Mouse (Mus musculus): ENCODE measurements around the gene Synpo2. TPM values are rescaled to one million over a fixed set of nuclear protein-coding genes. Genes with fewer than 3 reads are reported as not detected.

Synpo2 gene
- polyA plus RNA-seq, 1 experiment from 2014 or later = 23.7 TPM

DNA sequence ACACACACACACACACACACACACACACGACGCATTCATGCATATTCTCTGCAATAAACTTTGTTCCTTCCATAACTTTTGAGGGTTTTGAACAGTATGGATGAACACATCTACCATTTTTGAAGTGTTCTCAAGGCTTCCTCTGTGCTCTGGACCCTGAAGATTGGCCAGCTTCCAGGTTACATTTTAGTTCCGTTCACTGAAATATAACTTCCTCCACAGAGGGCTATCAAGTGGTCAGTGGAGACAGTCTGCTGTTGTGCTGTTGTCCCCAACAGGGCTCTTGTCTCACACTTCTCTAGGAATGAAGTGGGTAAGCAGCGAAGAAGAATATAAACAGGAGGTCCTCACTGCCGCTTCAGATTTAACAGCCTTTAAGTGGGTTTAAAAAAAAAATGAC is 170.5 kb downstream of the Synpo2 start:
- Histone ChIP-seq H3K9me3 (replicated peaks) (no peaks in the 10 kb centered on the region; the same call in 1 of the 2 replicates), H3K4me3 (no peak overlapping the region), H3K27ac (ENCODE audit: poor library complexity, severe bottlenecking) (no peak overlapping the region), H3K9ac (no peak overlapping the region), H3K36me3 (no peaks in the 10 kb centered on the region), H3K4me1 (replicated peaks) (peaks cover 28% of the 10 kb centered on the region), H3K27me3 (replicated peaks) (no peaks in the 10 kb centered on the region), H3K4me2 (no peak overlapping the region)
- 56% methylated on average over 5 of the region's 5 CpGs for WGBS
- peak; percentile 41; the same call in 1 of the 2 replicates for ATAC-seq (ENCODE audit: insufficient number of reproducible peaks, low FRiP score)

DNA sequence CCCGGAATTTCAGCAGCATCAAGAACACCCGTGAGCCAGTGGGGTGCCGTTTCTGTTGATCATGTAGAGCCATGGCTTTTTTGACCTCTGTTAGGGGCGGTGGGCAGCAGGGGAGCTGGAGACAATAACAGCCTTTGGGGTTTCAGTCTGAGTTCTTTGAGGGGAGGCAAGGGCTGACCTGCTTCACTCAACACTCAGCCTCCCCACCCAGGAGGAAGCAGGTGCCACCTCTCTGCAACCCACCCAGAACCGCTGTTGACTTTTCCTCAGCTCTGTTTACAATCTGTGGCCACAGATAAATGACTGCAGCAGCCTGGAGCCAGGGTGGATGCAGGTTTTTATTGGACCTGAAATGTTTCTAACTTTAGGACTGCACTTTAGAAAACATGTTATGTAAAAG is 171.8 kb downstream of the Synpo2 start:
- Histone ChIP-seq H3K4me1 (replicated peaks) (peaks cover 23% of the 10 kb centered on the region), H3K27ac (ENCODE audit: poor library complexity, severe bottlenecking) (no peak overlapping the region), H3K4me2 (no peak overlapping the region), H3K4me3 (no peak overlapping the region), H3K9me3 (replicated peaks) (no peaks in the 10 kb centered on the region; the same call in 1 of the 2 replicates), H3K9ac (no peak overlapping the region), H3K27me3 (replicated peaks) (no peaks in the 10 kb centered on the region), H3K36me3 (no peaks in the 10 kb centered on the region)
- ATAC-seq (ENCODE audit: insufficient number of reproducible peaks, low FRiP score) = 0 out of 2 replicates have a peak, but pooled peaks have one; percentile 30
- WGBS = 27% methylated on average over 5 of the region's 5 CpGs

DNA sequence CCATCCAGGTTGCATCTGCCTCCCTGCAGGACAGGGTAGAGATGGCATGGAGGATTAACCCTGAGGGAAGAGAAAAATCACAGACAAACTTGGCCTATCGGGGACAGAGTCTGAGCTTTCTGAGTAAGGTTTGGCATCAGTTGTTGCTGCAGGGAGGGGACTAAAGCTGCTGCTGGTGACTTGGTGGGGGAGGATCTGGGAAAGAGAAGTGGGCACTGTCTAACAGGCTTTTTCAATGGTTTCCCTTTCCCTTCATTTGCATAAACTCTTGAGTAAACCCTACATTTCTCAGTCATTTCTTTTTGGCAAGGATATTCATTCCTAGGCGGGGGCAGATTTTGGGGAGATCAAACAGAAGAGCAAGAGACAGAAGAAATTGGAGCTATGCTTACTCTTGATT is 174.0 kb downstream of the Synpo2 start:
- ATAC-seq (ENCODE audit: insufficient number of reproducible peaks, low FRiP score) = no peak
- 77% methylated on average over 2 of the region's 2 CpGs for WGBS
- no peak overlapping the region for H3K4me2 ChIP-seq
- H3K9ac ChIP-seq = no peak overlapping the region
- peaks cover 23% of the 10 kb centered on the region for H3K4me1 ChIP-seq (replicated peaks)
- no peaks in the 10 kb centered on the region for H3K27me3 ChIP-seq (replicated peaks)
- no peaks in the 10 kb centered on the region for H3K9me3 ChIP-seq (replicated peaks)
- H3K36me3 ChIP-seq = no peaks in the 10 kb centered on the region
- H3K4me3 ChIP-seq = no peak overlapping the region
- no peak overlapping the region for H3K27ac ChIP-seq (ENCODE audit: poor library complexity, severe bottlenecking)

DNA sequence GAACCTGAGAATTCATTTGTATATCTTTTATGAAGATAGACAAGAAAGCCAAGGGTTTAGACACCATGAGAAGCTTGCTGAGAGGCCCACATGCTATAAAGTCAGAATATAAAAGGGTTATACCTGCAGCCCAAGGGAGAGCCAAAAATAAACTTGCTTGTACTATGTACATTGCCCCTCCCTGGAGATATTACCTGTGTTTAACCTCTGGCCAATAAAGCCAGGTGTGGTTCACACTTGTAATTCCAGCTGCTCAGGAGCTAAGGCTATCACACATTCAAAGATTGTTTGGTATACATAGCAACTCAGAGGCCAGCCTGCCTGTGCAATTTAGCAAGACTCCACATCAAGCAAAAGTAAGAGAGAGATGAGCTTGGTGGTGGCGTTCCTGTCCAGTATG is 177.1 kb downstream of the Synpo2 start:
- Histone ChIP-seq H3K27ac (ENCODE audit: poor library complexity, severe bottlenecking) (no peak overlapping the region), H3K9ac (no peak overlapping the region), H3K27me3 (replicated peaks) (no peaks in the 10 kb centered on the region), H3K4me2 (no peak overlapping the region), H3K4me3 (no peak overlapping the region), H3K9me3 (replicated peaks) (no peaks in the 10 kb centered on the region), H3K36me3 (no peaks in the 10 kb centered on the region), H3K4me1 (replicated peaks) (0 out of 2 replicates have a peak, but pooled peaks cover 4% of the 10 kb centered on the region)
- WGBS = 80% methylated on average over 1 of the region's 1 CpGs
- ATAC-seq (ENCODE audit: insufficient number of reproducible peaks, low FRiP score) = no peak

DNA sequence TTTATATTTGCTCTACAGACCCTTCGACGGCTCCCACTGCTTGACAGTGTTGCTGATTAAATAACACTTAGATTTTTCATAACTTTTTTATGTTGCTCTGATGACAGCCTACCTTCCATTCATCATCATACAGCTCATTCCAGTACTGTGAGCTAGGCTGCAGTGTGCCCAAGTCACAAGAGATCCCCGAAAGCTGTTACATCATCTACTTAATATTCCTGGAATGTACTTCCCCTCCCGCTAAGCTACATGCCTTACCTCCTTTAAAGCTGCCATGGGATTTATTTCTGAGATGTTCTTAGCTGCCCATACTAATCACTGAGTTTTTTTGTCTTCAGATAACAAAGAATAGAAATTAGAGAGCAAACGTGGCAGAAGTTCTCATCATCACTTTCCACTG is 181.8 kb downstream of the Synpo2 start:
- Histone ChIP-seq H3K27me3 (replicated peaks) (no peaks in the 10 kb centered on the region), H3K4me1 (replicated peaks) (0 out of 2 replicates have a peak, but pooled peaks cover 4% of the 10 kb centered on the region), H3K4me2 (no peak overlapping the region), H3K27ac (ENCODE audit: poor library complexity, severe bottlenecking) (no peak overlapping the region), H3K36me3 (no peaks in the 10 kb centered on the region), H3K9ac (no peak overlapping the region), H3K4me3 (no peak overlapping the region), H3K9me3 (replicated peaks) (peaks cover 3% of the 10 kb centered on the region; the same call in 1 of the 2 replicates)
- ATAC-seq (ENCODE audit: insufficient number of reproducible peaks, low FRiP score) = 0 out of 2 replicates have a peak, but pooled peaks have one; percentile 42
- 41% methylated on average over 5 of the region's 5 CpGs for WGBS

DNA sequence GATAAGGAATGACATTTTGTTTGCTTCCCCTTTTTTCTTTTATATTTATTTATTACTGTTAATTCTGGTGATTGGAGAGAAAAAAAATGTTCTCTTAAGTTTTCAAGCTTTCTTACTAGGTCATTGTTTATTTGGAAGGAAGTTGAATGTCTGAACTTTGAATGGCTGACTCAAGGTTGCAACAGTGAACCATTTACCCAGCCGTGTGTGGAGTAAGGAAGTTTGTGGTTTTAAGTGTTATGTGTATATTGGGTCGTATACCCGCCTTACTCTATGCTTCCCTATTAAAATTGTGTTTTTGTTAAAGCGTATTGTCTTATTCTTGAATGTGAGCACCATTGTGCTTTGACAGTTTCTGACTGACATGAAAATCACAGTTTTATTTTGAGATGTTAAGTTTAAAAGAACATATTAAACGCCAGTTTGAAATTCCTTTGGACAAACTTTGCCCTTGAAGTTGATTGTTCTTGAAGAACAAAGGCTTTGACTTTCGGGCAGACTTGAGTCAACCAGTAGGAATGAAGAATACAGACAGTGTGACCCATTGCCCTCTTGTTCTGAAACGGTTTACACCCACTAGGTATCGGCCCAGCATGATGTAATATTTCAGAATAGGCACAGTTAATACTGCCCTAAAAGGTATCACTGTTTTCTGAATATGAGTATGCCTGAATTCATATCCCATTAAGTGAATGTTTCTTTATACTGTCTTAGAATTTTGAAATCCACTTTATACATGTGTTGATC is 182.6 kb downstream of the Synpo2 start:
- ATAC-seq (ENCODE audit: insufficient number of reproducible peaks, low FRiP score) = no peak
- Histone ChIP-seq H3K4me2 (no peak overlapping the region), H3K9ac (no peak overlapping the region), H3K9me3 (replicated peaks) (peaks cover 3% of the 10 kb centered on the region; the same call in 1 of the 2 replicates), H3K27ac (ENCODE audit: poor library complexity, severe bottlenecking) (no peak overlapping the region), H3K36me3 (no peaks in the 10 kb centered on the region), H3K4me1 (replicated peaks) (0 out of 2 replicates have a peak, but pooled peaks cover 4% of the 10 kb centered on the region), H3K4me3 (no peak overlapping the region), H3K27me3 (replicated peaks) (no peaks in the 10 kb centered on the region)
- 66% methylated on average over 8 of the region's 8 CpGs for WGBS

DNA sequence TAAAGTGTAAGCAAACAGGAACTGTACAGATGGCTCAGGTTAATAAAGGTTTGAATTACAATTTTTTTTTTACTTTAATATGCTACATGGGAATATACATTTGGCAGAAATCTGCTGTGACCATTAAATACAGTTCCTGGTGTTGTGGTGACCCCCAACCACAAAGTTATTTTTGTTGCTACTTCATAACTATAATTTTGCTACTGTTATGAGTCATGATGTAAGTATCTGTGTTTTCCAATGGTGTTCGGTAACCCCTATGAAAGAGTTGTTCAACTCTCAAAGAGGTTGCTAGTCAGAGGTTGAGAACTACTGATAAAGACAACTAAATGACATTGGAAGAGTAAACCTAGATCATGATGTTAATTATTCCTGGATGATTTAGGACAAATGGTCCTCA is 193.6 kb downstream of the Synpo2 start:
- Histone ChIP-seq H3K9me3 (replicated peaks) (no peaks in the 10 kb centered on the region), H3K4me3 (no peak overlapping the region), H3K36me3 (no peaks in the 10 kb centered on the region), H3K4me1 (replicated peaks) (0 out of 2 replicates have a peak, but pooled peaks cover 4% of the 10 kb centered on the region), H3K4me2 (no peak overlapping the region), H3K9ac (no peak overlapping the region), H3K27me3 (replicated peaks) (no peaks in the 10 kb centered on the region), H3K27ac (ENCODE audit: poor library complexity, severe bottlenecking) (0 out of 2 replicates have a peak overlapping the region, but pooled peaks have one; percentile 33)
- 90% methylated on average over 1 of the region's 1 CpGs for WGBS
- no peak for ATAC-seq (ENCODE audit: insufficient number of reproducible peaks, low FRiP score)

DNA sequence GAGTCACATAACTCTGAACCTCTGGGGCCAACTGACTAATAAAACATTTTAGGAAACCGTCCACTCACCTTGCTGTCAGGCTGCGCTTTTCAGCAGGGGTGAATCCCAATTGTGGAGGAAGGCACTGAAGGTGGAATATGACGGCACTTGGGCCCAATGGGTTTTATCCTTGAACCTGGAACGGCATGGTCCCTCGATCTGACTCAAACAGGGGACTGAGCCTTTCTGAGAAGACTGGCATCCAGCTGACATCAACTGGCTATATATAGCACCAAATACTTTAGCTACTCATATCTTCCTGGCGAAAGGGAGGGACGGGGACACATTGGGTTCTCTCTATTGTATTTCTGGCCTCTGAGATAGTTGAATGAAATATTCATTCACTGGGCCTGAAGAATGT is 201.2 kb downstream of the Synpo2 start, which contains the start of gene Myoz2:
Myoz2 (minus strand) TSS at position 264 of the 400 bp plus-strand sequence.
- peak within 1 kb of the TSS; percentile 63 for H3K4me2 ChIP-seq
- H3K4me3 ChIP-seq = peak within 1 kb of the TSS; percentile 40
- peak within 1 kb of the TSS; percentile 94 for H3K27ac ChIP-seq (ENCODE audit: poor library complexity, severe bottlenecking)
- no peaks in the 10 kb centered on the region for H3K9me3 ChIP-seq (replicated peaks)
- peaks cover 24% of the 10 kb centered on the region for H3K4me1 ChIP-seq (replicated peaks)
- H3K36me3 ChIP-seq = no peaks in the 10 kb centered on the region
- no peaks in the 10 kb centered on the region for H3K27me3 ChIP-seq (replicated peaks)
- peak; percentile 75 for ATAC-seq (ENCODE audit: insufficient number of reproducible peaks, low FRiP score)
- H3K9ac ChIP-seq = peak within 1 kb of the TSS; percentile 66
- WGBS = 48% methylated on average over 7 of the region's 7 CpGs

DNA sequence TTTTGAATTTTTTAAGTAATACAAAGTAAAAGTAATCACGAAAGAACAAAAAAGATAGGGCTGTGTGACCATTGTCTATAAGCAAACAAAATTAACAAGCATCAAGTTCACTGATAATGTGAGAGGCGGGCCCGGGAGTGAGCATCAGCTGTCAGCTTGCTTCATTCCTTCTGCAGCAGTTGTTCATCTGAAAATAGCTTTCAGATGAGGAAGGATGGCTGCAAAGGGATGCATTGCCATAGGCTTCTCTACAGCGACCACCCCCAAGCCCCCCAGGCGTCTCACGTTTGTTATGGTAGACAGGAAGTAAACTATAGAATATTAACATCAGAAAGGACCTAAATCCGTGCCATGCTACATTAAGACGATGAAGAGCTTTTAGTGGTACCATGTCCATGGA is 202.1 kb downstream of the Synpo2 start:
- Histone ChIP-seq H3K27me3 (replicated peaks) (no peaks in the 10 kb centered on the region), H3K36me3 (no peaks in the 10 kb centered on the region), H3K9ac (peak overlapping the region; percentile 66), H3K27ac (ENCODE audit: poor library complexity, severe bottlenecking) (peak overlapping the region; percentile 94), H3K9me3 (replicated peaks) (no peaks in the 10 kb centered on the region), H3K4me3 (peak overlapping the region; percentile 40), H3K4me1 (replicated peaks) (peaks cover 21% of the 10 kb centered on the region), H3K4me2 (peak overlapping the region; percentile 63)
- ATAC-seq (ENCODE audit: insufficient number of reproducible peaks, low FRiP score) = no peak
- WGBS = 61% methylated on average over 8 of the region's 8 CpGs

All from heart, embryonic 12.5 days (tissue).